Mouse (Mus musculus): ENCODE data around the gene Pld2. TPM values are rescaled to one million over a fixed set of nuclear protein-coding genes. Genes with fewer than 3 reads are reported as not detected.

Gene Pld2
- polyA plus RNA-seq, 1 experiment from 2014 or later: 19.6 TPM

DNA sequence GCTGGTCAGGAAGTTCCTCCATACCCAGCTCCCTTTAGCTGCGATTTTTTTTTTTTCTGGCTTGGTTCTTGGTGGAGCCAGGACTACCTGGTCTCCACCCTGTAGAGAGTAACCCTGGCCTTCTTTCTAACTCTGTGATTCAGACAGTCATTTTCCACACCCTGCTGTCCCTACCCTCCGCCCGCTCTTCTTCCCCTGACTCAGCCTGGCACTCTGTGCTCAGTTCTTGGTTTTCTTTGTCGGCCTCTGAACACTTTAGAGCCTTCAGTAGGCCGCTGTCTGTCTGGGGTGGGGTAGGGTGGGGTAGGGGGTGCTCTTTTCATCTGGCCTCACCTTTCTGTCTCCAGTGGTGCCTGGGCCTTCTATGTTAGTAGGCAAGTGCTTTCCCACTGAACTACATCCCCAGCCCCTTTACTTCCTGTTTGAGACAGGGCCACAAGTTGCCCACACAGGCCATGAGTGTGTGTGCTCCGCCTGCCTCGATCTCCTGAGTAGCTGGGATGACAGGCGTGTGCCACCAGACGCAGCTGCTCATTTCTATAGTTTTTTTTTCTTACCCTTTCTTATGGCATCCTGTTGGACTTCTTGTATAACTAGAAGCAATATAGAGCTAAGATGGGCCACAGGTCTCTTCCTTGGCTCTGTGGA is 40.0 kb downstream of the Pld2 start:
- Histone ChIP-seq H3K27me3 (ENCODE audit: control insufficient read depth, insufficient read depth, low read depth, low read length) (no peaks in the 10 kb centered on the region), H3K36me3 (ENCODE audit: control insufficient read depth, insufficient read depth, low read length) (no peaks in the 10 kb centered on the region; the same call in 1 of the 2 replicates), H3K27ac (ENCODE audit: low read length) (no peak overlapping the region), H3K4me3 (ENCODE audit: low read depth, low read length) (no peak overlapping the region), H3K9me3 (replicated peaks; ENCODE audit: control insufficient read depth, low read length, poor library complexity, severe bottlenecking) (no peaks in the 10 kb centered on the region), H3K4me2 (ENCODE audit: low read length) (no peak overlapping the region), H3K4me1 (ENCODE audit: control insufficient read depth, insufficient read depth, low read length) (peaks cover 25% of the 10 kb centered on the region), H3K9ac (ENCODE audit: low read depth, low read length) (no peak overlapping the region)
- WGBS: 88% methylated on average over 9 of the region's 9 CpGs
- no peak for ATAC-seq

DNA sequence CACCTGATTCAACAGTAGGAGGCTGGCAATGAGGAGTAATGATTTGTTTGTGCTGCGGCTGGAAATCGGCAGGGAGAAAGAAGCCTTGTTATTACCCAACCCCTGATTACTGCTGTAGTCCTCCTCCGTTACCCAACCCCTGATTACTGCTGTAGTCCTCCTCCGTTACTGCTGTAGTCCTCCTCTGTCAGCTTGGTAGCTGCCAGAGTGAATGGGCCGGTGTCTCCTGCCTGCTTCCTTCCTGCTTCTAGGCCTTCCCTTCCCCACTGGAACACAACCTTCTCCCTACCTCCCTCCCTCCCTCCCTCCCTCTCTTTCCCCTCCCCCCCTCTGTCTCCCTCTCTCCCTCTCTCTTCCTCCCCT is 40.5 kb downstream of the Pld2 start:
- Histone ChIP-seq H3K9ac (ENCODE audit: low read depth, low read length) (no peak overlapping the region), H3K36me3 (ENCODE audit: control insufficient read depth, insufficient read depth, low read length) (no peaks in the 10 kb centered on the region; the same call in 1 of the 2 replicates), H3K9me3 (replicated peaks; ENCODE audit: control insufficient read depth, low read length, poor library complexity, severe bottlenecking) (no peaks in the 10 kb centered on the region), H3K4me3 (ENCODE audit: low read depth, low read length) (no peak overlapping the region), H3K27ac (ENCODE audit: low read length) (no peak overlapping the region), H3K27me3 (ENCODE audit: control insufficient read depth, insufficient read depth, low read depth, low read length) (no peaks in the 10 kb centered on the region), H3K4me1 (ENCODE audit: control insufficient read depth, insufficient read depth, low read length) (peaks cover 30% of the 10 kb centered on the region), H3K4me2 (ENCODE audit: low read length) (no peak overlapping the region)
- WGBS: 69% methylated on average over 5 of the region's 5 CpGs
- ATAC-seq: no peak

DNA sequence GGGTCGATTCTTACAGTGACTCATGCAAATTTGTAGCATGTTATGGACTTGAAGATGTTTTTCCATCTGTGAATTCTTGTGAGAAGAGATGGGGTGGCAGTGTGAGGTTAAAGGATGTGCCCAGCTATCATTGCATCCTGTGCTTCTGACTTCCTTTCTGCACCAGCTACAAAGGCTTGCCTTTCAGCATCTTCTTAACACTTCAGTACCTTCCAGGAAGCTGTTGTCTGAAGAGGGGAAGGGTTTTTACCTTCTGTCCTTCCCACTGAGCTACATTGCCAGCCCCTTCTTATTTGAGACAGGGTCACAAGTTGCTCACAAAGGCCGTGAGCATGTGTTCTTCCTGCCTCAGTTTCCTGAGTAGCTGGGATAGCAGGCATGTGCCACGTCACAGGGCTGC is 41.1 kb downstream of the Pld2 start:
- Histone ChIP-seq H3K4me3 (ENCODE audit: low read depth, low read length) (no peak overlapping the region), H3K27ac (ENCODE audit: low read length) (no peak overlapping the region), H3K9ac (ENCODE audit: low read depth, low read length) (no peak overlapping the region), H3K27me3 (ENCODE audit: control insufficient read depth, insufficient read depth, low read depth, low read length) (no peaks in the 10 kb centered on the region), H3K4me2 (ENCODE audit: low read length) (no peak overlapping the region), H3K36me3 (ENCODE audit: control insufficient read depth, insufficient read depth, low read length) (no peaks in the 10 kb centered on the region; the same call in 1 of the 2 replicates), H3K4me1 (ENCODE audit: control insufficient read depth, insufficient read depth, low read length) (peaks cover 32% of the 10 kb centered on the region), H3K9me3 (replicated peaks; ENCODE audit: control insufficient read depth, low read length, poor library complexity, severe bottlenecking) (no peaks in the 10 kb centered on the region)
- 81% methylated on average over 3 of the region's 3 CpGs for WGBS
- ATAC-seq: no peak

DNA sequence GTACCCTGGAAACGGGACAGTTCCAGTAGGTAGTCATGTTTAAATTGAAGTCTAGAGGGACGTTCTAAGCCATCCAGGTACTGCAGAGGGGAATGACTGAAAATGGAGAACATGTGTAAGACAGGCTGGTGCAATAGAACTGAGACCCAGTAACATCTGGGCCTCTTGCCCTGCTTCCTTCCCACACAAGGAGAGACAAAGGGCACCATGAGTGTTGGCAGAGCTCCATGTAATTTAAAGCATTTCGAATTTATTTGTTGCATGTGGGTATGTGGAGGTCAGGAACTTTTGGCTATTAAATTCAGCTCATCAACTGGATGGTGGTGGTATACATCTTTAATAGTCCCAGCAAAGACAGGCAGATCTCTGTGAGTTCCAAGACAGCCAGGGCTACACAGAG is 42.3 kb downstream of the Pld2 start:
- no peaks in the 10 kb centered on the region for H3K27me3 ChIP-seq (ENCODE audit: control insufficient read depth, insufficient read depth, low read depth, low read length)
- H3K4me2 ChIP-seq (ENCODE audit: low read length): no peak overlapping the region
- ATAC-seq: no peak
- no peak overlapping the region for H3K27ac ChIP-seq (ENCODE audit: low read length)
- no peak overlapping the region for H3K9ac ChIP-seq (ENCODE audit: low read depth, low read length)
- peaks cover 32% of the 10 kb centered on the region for H3K4me1 ChIP-seq (ENCODE audit: control insufficient read depth, insufficient read depth, low read length)
- no peaks in the 10 kb centered on the region for H3K9me3 ChIP-seq (replicated peaks; ENCODE audit: control insufficient read depth, low read length, poor library complexity, severe bottlenecking)
- 77% methylated on average over 3 of the region's 3 CpGs for WGBS
- no peaks in the 10 kb centered on the region; the same call in 1 of the 2 replicates for H3K36me3 ChIP-seq (ENCODE audit: control insufficient read depth, insufficient read depth, low read length)
- no peak overlapping the region for H3K4me3 ChIP-seq (ENCODE audit: low read depth, low read length)

DNA sequence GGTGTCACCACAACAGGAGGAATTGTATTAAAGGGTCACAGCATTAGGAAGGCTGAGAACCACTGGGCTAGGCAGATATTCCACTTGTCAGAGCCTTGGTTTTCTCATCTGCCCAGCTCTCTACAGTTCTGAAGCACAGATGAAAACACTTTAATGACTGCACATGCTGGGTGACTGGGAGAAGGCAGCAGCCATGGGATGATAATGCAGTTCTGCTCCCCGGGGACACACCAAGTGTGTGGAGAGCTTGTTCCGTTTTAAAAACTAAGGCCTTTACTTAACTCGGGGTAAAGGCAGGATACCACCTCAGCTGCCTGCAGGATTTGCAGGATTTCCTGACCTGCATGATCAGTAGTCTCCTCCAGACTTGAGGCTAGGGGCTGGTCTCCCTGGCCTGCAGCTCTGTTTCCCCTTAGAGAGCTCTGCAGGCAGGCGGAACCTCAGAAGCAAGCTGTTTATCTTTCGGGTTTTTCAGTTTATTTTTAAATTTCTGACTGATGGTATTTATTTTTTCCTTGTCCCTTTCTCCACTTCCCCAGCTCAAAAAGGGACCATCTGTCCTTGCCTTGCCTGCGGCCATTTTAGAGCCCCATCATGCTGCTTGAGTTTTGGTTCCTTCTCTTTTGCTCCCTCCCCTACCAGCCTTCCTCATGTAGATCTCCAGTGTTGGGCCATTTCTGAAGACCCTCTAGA is 43.3 kb downstream of the Pld2 start:
- Histone ChIP-seq H3K27ac (ENCODE audit: low read length) (no peak overlapping the region), H3K9ac (ENCODE audit: low read depth, low read length) (no peak overlapping the region), H3K9me3 (replicated peaks; ENCODE audit: control insufficient read depth, low read length, poor library complexity, severe bottlenecking) (no peaks in the 10 kb centered on the region), H3K4me1 (ENCODE audit: control insufficient read depth, insufficient read depth, low read length) (peaks cover 24% of the 10 kb centered on the region), H3K4me3 (ENCODE audit: low read depth, low read length) (no peak overlapping the region), H3K4me2 (ENCODE audit: low read length) (no peak overlapping the region), H3K27me3 (ENCODE audit: control insufficient read depth, insufficient read depth, low read depth, low read length) (no peaks in the 10 kb centered on the region), H3K36me3 (ENCODE audit: control insufficient read depth, insufficient read depth, low read length) (no peaks in the 10 kb centered on the region; the same call in none of the 2 replicates)
- ATAC-seq: no peak
- WGBS: 68% methylated on average over 6 of the region's 6 CpGs

GRCm38 (mm10) chr11:70583775-70584174 is 43.9 kb downstream of the Pld2 start:
- Histone ChIP-seq H3K27ac (ENCODE audit: low read length) (no peak overlapping the region), H3K9ac (ENCODE audit: low read depth, low read length) (no peak overlapping the region), H3K27me3 (ENCODE audit: control insufficient read depth, insufficient read depth, low read depth, low read length) (no peaks in the 10 kb centered on the region), H3K4me1 (ENCODE audit: control insufficient read depth, insufficient read depth, low read length) (peaks cover 18% of the 10 kb centered on the region), H3K4me2 (ENCODE audit: low read length) (no peak overlapping the region), H3K36me3 (ENCODE audit: control insufficient read depth, insufficient read depth, low read length) (no peaks in the 10 kb centered on the region; the same call in none of the 2 replicates), H3K9me3 (replicated peaks; ENCODE audit: control insufficient read depth, low read length, poor library complexity, severe bottlenecking) (no peaks in the 10 kb centered on the region), H3K4me3 (ENCODE audit: low read depth, low read length) (no peak overlapping the region)
- WGBS: 93% methylated on average over 7 of the region's 7 CpGs
- no peak for ATAC-seq

DNA sequence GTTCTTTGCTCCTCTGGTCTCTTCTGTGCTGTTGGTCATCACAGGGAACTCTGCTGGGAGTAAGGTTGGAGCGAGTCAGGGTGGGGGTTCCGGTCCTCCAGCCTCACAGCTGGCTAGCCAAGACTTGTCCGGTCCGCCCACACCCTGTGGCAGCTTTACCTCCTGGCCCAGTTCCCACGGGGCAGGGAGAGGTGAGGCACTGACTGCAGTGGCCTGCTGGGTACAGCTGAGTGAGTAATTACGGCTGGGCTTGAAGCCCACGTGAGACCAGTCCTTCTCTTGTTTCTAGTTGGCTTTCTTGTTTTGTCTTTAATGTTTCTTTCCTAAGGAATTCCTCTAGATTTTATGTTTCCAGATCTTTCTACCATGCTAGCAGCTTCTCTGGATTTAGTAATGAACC is 45.6 kb downstream of the Pld2 start:
- H3K4me2 ChIP-seq (ENCODE audit: low read length): no peak overlapping the region
- no peak overlapping the region for H3K4me3 ChIP-seq (ENCODE audit: low read depth, low read length)
- ATAC-seq: no peak
- no peak overlapping the region for H3K27ac ChIP-seq (ENCODE audit: low read length)
- no peak overlapping the region for H3K9ac ChIP-seq (ENCODE audit: low read depth, low read length)
- no peaks in the 10 kb centered on the region; the same call in none of the 2 replicates for H3K36me3 ChIP-seq (ENCODE audit: control insufficient read depth, insufficient read depth, low read length)
- WGBS: 45% methylated on average over 7 of the region's 7 CpGs
- no peaks in the 10 kb centered on the region for H3K9me3 ChIP-seq (replicated peaks; ENCODE audit: control insufficient read depth, low read length, poor library complexity, severe bottlenecking)
- no peaks in the 10 kb centered on the region for H3K27me3 ChIP-seq (ENCODE audit: control insufficient read depth, insufficient read depth, low read depth, low read length)
- peaks cover 14% of the 10 kb centered on the region for H3K4me1 ChIP-seq (ENCODE audit: control insufficient read depth, insufficient read depth, low read length)

- WGBS: 91% methylated on average over 3 of the region's 3 CpGs
- H3K4me1 ChIP-seq (ENCODE audit: control insufficient read depth, insufficient read depth, low read length): peaks cover 14% of the 10 kb centered on the region
- H3K9me3 ChIP-seq (replicated peaks; ENCODE audit: control insufficient read depth, low read length, poor library complexity, severe bottlenecking): no peaks in the 10 kb centered on the region
- no peak overlapping the region for H3K27ac ChIP-seq (ENCODE audit: low read length)
- H3K4me3 ChIP-seq (ENCODE audit: low read depth, low read length): no peak overlapping the region
- no peak overlapping the region for H3K9ac ChIP-seq (ENCODE audit: low read depth, low read length)
- H3K27me3 ChIP-seq (ENCODE audit: control insufficient read depth, insufficient read depth, low read depth, low read length): no peaks in the 10 kb centered on the region
- H3K36me3 ChIP-seq (ENCODE audit: control insufficient read depth, insufficient read depth, low read length): no peaks in the 10 kb centered on the region; the same call in none of the 2 replicates
- no peak for ATAC-seq
- H3K4me2 ChIP-seq (ENCODE audit: low read length): no peak overlapping the region
These were observed 46.4 kb downstream of the Pld2 start for GRCm38 (mm10) chr11:70586261-70586660.

GRCm38 (mm10) chr11:70586954-70587353 is 47.1 kb downstream of the Pld2 start:
- no peaks in the 10 kb centered on the region; the same call in 1 of the 2 replicates for H3K36me3 ChIP-seq (ENCODE audit: control insufficient read depth, insufficient read depth, low read length)
- no peaks in the 10 kb centered on the region for H3K27me3 ChIP-seq (ENCODE audit: control insufficient read depth, insufficient read depth, low read depth, low read length)
- no peaks in the 10 kb centered on the region for H3K9me3 ChIP-seq (replicated peaks; ENCODE audit: control insufficient read depth, low read length, poor library complexity, severe bottlenecking)
- peaks cover 14% of the 10 kb centered on the region for H3K4me1 ChIP-seq (ENCODE audit: control insufficient read depth, insufficient read depth, low read length)
- no peak overlapping the region for H3K4me2 ChIP-seq (ENCODE audit: low read length)
- H3K4me3 ChIP-seq (ENCODE audit: low read depth, low read length): no peak overlapping the region
- ATAC-seq: no peak
- no peak overlapping the region for H3K27ac ChIP-seq (ENCODE audit: low read length)
- no peak overlapping the region for H3K9ac ChIP-seq (ENCODE audit: low read depth, low read length)
- 73% methylated on average over 5 of the region's 5 CpGs for WGBS
